Mouse (Mus musculus): Measurements from ENCODE around the gene Gm11032.

- TF ChIP-seq CTCF (IDR thresholded peaks at IDR 0.05; ENCODE audit: borderline replicate concordance, control insufficient read depth, extremely low read depth, insufficient read depth, low read length, poor library complexity) (no peak), POLR2A (IDR thresholded peaks at IDR 0.05; ENCODE audit: control insufficient read depth, extremely low read depth, insufficient read depth, low read length, poor library complexity) (no peak)
Observed at GRCm38 (mm10) chr11:4627636-4628035, 7.8 kb downstream of the Gm11032 start.
